In genomic region chr8:30959436-30960180, GRCm38 (mm10) we compare ENCODE assay signal across 8 mouse cellular contexts.
A peak's percentile ranks its signal among the peaks of the same experiment; 100 is the strongest.
DNase-seq lines count a peak whose midpoint lies in the region; ATAC-seq and TF ChIP-seq lines count a peak whose summit lies in the region.

No protein-coding gene starts in this region.

- TF ChIP-seq CTCF in lung, embryonic 14.5 days (IDR thresholded peaks at IDR 0.05; ENCODE audit: low read depth) = no peak

- WGBS in lung, embryonic 14.5 days = 37% methylated on average over 17 of the region's 17 CpGs
- WGBS in forebrain, embryonic 12.5 days = 46% methylated on average over 17 of the region's 17 CpGs
- 40% methylated on average over 17 of the region's 17 CpGs for WGBS in limb, embryonic 10.5 days
- 52% methylated on average over 17 of the region's 17 CpGs for WGBS in neural tube, embryonic 14.5 days

- no peaks in the 10 kb centered on the region for H3K4me1 ChIP-seq in lung, embryonic 14.5 days (ENCODE audit: insufficient read depth)
- H3K4me1 ChIP-seq in forebrain, embryonic 12.5 days = peaks cover 5% of the 10 kb centered on the region; the same call in 1 of the 2 replicates
- H3K4me1 ChIP-seq in limb, embryonic 10.5 days = peaks cover 11% of the 10 kb centered on the region
- H3K4me1 ChIP-seq in neural tube, embryonic 14.5 days (ENCODE audit: control insufficient read depth, insufficient read depth, low read length) = peaks cover 7% of the 10 kb centered on the region; the same call in 1 of the 2 replicates

- no peaks in the 10 kb centered on the region for H3K27me3 ChIP-seq in lung, embryonic 14.5 days (ENCODE audit: insufficient read depth, low read length)
- no peaks in the 10 kb centered on the region for H3K27me3 ChIP-seq in forebrain, embryonic 12.5 days
- H3K27me3 ChIP-seq in limb, embryonic 10.5 days (ENCODE audit: low read depth, poor library complexity, severe bottlenecking) = 0 out of 2 replicates have a peak, but pooled peaks cover 8% of the 10 kb centered on the region
- H3K27me3 ChIP-seq in neural tube, embryonic 14.5 days (ENCODE audit: control insufficient read depth, insufficient read depth, low read length) = no peaks in the 10 kb centered on the region

- peak overlapping the region; percentile 14; the same call in 1 of the 2 replicates for H3K4me3 ChIP-seq in lung, embryonic 14.5 days (ENCODE audit: low read depth, low read length)
- no peak overlapping the region for H3K4me3 ChIP-seq in forebrain, embryonic 12.5 days (replicated peaks)
- H3K4me3 ChIP-seq in limb, embryonic 10.5 days = peak overlapping the region; percentile 45
- no peak overlapping the region for H3K4me3 ChIP-seq in neural tube, embryonic 14.5 days (ENCODE audit: low read depth, low read length)

- DNase-seq in lung, embryonic 14.5 days = no peak
- DNase-seq in lung, postnatal 10 days = no peak
- no peak for DNase-seq in limb, embryonic 10.5 days (ENCODE audit: low spot score)
- DNase-seq in layer of hippocampus, adult 9-10 months (ENCODE audit: low spot score) = no peak
- no peak for DNase-seq in gastrocnemius, adult 18-20 months (ENCODE audit: low spot score)
- no peak for DNase-seq in thymus, adult 18-20 months

- peak overlapping the region; percentile 56 for H3K4me2 ChIP-seq in lung, embryonic 14.5 days
- H3K4me2 ChIP-seq in forebrain, embryonic 12.5 days = peak overlapping the region; percentile 45
- peak overlapping the region; percentile 31; the same call in 1 of the 2 replicates for H3K4me2 ChIP-seq in neural tube, embryonic 14.5 days (ENCODE audit: low read depth, low read length)

- no peaks in the 10 kb centered on the region for H3K9me3 ChIP-seq in lung, embryonic 14.5 days (ENCODE audit: low read depth, low read length)
- H3K9me3 ChIP-seq in forebrain, embryonic 12.5 days = no peaks in the 10 kb centered on the region
- H3K9me3 ChIP-seq in limb, embryonic 10.5 days (replicated peaks) = no peaks in the 10 kb centered on the region
- H3K9me3 ChIP-seq in neural tube, embryonic 14.5 days (ENCODE audit: control insufficient read depth, low read length) = no peaks in the 10 kb centered on the region

- H3K27ac ChIP-seq in lung, embryonic 14.5 days (ENCODE audit: low read depth) = no peak overlapping the region
- H3K27ac ChIP-seq in forebrain, embryonic 12.5 days = no peak overlapping the region
- no peak overlapping the region for H3K27ac ChIP-seq in limb, embryonic 10.5 days
- H3K27ac ChIP-seq in neural tube, embryonic 14.5 days (ENCODE audit: low read depth, low read length) = no peak overlapping the region

- no peak overlapping the region for H3K9ac ChIP-seq in lung, embryonic 14.5 days
- no peak overlapping the region for H3K9ac ChIP-seq in forebrain, embryonic 12.5 days
- 0 out of 2 replicates have a peak overlapping the region, but pooled peaks have one; percentile 16 for H3K9ac ChIP-seq in neural tube, embryonic 14.5 days (replicated peaks; ENCODE audit: low read depth, low read length)

- no peaks in the 10 kb centered on the region for H3K36me3 ChIP-seq in lung, embryonic 14.5 days (ENCODE audit: insufficient read depth)
- no peaks in the 10 kb centered on the region for H3K36me3 ChIP-seq in forebrain, embryonic 12.5 days (replicated peaks)
- H3K36me3 ChIP-seq in limb, embryonic 10.5 days = no peaks in the 10 kb centered on the region
- H3K36me3 ChIP-seq in neural tube, embryonic 14.5 days (ENCODE audit: control insufficient read depth, insufficient read depth, low read length) = no peaks in the 10 kb centered on the region

- no peak for ATAC-seq in lung, embryonic 14.5 days (ENCODE audit: insufficient read depth)
- ATAC-seq in forebrain, embryonic 12.5 days (ENCODE audit: low FRiP score) = no peak
- ATAC-seq in neural tube, embryonic 14.5 days (ENCODE audit: low read depth) = no peak

Comparison
In these comparisons a context has a peak if more than half of its experiments do, and no peak if none do; other contexts are left out.
1. H3K4me3 ChIP-seq: peak in lung, embryonic 14.5 days (single experiment) and limb, embryonic 10.5 days (single experiment); none in forebrain, embryonic 12.5 days (single experiment) and neural tube, embryonic 14.5 days (single experiment).
2. Peak in every context shown above with its lines, with median percentiles within 50 percentile points of each other: H3K4me2 ChIP-seq.